Mouse (Mus musculus): ENCODE results near the gene Tarbp1.

DNA sequence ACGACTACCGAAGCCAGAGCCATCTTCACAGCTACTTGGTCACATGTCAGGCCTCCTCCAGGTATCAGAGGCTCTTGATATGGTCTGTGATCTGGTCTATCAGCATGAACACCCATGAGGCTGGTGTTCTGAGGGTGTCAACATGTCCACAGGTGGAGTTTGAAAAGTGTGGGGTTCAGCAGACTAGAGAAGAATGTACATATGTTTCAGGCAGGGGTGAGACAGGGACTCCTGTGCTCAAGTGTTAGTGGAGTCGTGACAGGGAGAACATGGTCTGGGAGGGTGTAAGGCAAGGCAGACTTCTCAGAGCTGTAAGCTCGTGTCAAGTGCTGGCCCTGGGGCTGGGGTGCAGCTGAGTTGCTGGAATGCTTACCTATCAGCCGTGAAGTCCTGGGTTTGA is 22.1 kb upstream of the Tarbp1 start:
- TF ChIP-seq ZNF384 (IDR thresholded peaks at IDR 0.05; ENCODE audit: low read depth, low read length), result no peak
- TF ChIP-seq ZC3H11A (IDR thresholded peaks at IDR 0.05; ENCODE audit: borderline replicate concordance, low read depth, low read length), result no peak
- no peak for TF ChIP-seq HCFC1 (IDR thresholded peaks at IDR 0.05; ENCODE audit: borderline replicate concordance, insufficient read depth, low read length)
